Mouse (Mus musculus) spleen, adult 2 months (tissue): Measurements from ENCODE around the gene Fam160b1.

Source experiments
- CTCF ChIP-seq: fragments of 200-500 bp; IDR thresholded peaks from 2 replicates; pipeline ENCODE4 v1.5.1; 2011; ENCODE audit warnings: mild to moderate bottlenecking, inconsistent platforms; ENCODE audit not compliant: insufficient read depth, insufficient read length, insufficient replicate concordance; ENCODE audit errors: extremely low read depth
- POLR2A ChIP-seq: fragments of 200-500 bp; IDR thresholded peaks from 2 replicates; pipeline ENCODE4 v1.6.1; 2011; ENCODE audit warnings: low read depth, low read length, inconsistent platforms

DNA sequence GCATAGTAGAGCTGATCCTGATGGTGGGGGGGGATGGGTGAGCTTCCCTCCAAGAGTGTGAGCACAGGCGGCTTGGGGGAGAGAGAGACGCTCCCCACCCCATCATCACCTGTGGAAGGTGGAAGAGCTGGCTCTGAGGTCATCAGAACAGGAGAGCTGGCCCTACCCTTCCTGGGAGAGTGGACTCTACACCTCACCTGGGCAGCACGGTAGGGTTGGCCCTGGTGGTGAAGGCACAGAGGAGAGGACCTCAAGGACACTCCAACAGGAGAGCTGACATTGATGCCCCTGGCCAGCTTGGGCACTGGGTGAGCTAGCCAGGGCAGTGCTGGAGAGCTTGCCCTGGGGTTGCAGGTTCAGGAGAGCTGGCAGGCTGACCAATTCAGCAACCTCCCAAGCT, 31.1 kb downstream of the Fam160b1 start:
- TF ChIP-seq CTCF: no peak
- TF ChIP-seq POLR2A: no peak
